Mouse (Mus musculus): Measurements from ENCODE around the gene Prune1. TPM values are rescaled to one million over a fixed set of nuclear protein-coding genes. Genes with fewer than 3 reads are reported as not detected.

Gene Prune1
- polyA plus RNA-seq, 1 experiment = 24.2 TPM

DNA sequence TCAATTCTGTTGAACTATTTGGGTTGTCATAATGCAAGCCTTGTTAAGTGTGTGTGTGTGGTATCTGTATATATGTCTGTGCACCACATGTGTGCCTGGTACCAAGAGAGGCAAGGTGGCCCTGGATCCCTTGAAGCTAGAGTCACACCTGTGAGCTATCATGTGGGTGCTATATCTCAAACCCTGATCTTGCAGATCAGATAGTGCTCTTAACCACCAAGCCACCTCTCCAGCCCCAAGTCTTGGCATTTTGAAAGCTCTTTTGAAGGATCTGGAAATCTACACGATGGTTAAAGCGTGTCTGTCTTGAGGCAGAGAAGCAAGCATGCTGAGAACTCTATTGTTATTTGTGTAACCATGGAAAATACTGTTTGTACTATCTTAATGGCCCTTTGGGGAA is 71.3 kb downstream of the Prune1 start:
- no peak overlapping the region for H3K4me3 ChIP-seq (replicated peaks; ENCODE audit: extremely low read depth, low read depth, low read length)
- no peak for DNase-seq
- no peak for TF ChIP-seq CTCF (IDR thresholded peaks at IDR 0.05; ENCODE audit: insufficient read depth, low read length)
- TF ChIP-seq POLR2A (IDR thresholded peaks at IDR 0.05; ENCODE audit: borderline replicate concordance, extremely low read depth, low read depth, low read length) = no peak
- no peaks in the 10 kb centered on the region for H3K4me1 ChIP-seq (ENCODE audit: control insufficient read depth, insufficient read depth, low read length)
- 57% methylated on average over 2 of the region's 2 CpGs for WGBS

DNA sequence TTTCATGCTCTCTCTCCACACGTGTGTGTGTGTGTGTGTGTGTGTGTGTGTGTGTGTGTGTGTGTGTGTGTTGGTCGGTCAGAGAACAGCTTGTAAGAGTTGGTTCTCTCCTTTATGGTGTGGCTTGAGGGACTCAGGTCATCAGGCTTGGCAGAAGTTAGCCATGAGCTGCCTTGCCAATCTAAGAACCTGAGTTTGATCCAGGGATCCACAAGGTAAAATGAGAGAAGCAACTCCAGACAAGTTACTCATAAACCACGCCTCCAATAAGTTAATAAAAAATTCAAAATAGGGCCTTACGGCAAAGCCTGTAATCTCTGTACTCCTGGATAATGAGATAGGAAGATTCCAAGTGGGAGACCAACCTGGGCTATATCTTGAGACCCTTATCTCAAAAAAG is 73.6 kb downstream of the Prune1 start:
- Histone ChIP-seq H3K4me1 (ENCODE audit: control insufficient read depth, insufficient read depth, low read length) (no peaks in the 10 kb centered on the region), H3K4me3 (replicated peaks; ENCODE audit: extremely low read depth, low read depth, low read length) (no peak overlapping the region)
- DNase-seq = no peak
- TF ChIP-seq POLR2A (IDR thresholded peaks at IDR 0.05; ENCODE audit: borderline replicate concordance, extremely low read depth, low read depth, low read length) (no peak), CTCF (IDR thresholded peaks at IDR 0.05; ENCODE audit: insufficient read depth, low read length) (no peak)
- 88% methylated on average over 4 of the region's 4 CpGs for WGBS

DNA sequence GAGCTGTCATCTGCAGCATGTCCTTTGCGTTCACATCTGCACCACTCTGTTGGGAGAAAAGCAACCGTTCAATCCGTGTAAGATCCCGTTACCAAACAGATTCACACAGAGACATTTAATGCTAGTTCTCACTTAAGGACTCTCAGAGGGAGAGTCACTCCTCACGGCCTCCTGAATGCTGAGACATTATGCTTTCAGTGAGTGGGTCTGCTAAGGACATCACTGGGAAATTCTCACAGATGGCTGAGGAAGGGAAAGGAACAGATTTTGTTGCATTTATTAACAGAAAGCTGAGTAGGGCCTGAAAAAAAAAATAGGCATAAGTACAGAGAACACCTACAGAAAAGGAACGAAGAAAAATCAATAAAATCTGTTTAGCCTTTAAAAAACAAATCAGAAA is 78.0 kb downstream of the Prune1 start:
- TF ChIP-seq CTCF (IDR thresholded peaks at IDR 0.05; ENCODE audit: insufficient read depth, low read length) (no peak), POLR2A (IDR thresholded peaks at IDR 0.05; ENCODE audit: borderline replicate concordance, extremely low read depth, low read depth, low read length) (no peak)
- Histone ChIP-seq H3K4me1 (ENCODE audit: control insufficient read depth, insufficient read depth, low read length) (no peaks in the 10 kb centered on the region), H3K4me3 (replicated peaks; ENCODE audit: extremely low read depth, low read depth, low read length) (no peak overlapping the region)
- WGBS = 92% methylated on average over 6 of the region's 6 CpGs
- DNase-seq = no peak

Other genes with a start within 250 kb of the Prune1 start
- gene Psmd4, start 239.5 kb downstream of the Prune1 start, polyA plus RNA-seq (2012; rRNA removed) = 97.3 and 127 TPM in 2 replicates
- gene Pip5k1a, start 175.1 kb downstream of the Prune1 start, polyA plus RNA-seq (2012; rRNA removed) = 14.6 and 20.4 TPM in 2 replicates
- gene Vps72, start 171.1 kb downstream of the Prune1 start, polyA plus RNA-seq (2012; rRNA removed) = 55.3 and 62.2 TPM in 2 replicates
- 1.5 and 3.5 TPM in 2 replicates for gene Tmod4, start 157.6 kb downstream of the Prune1 start, polyA plus RNA-seq (2012; rRNA removed)
- 30.1 and 43.7 TPM in 2 replicates for gene Scnm1, start 148.1 kb downstream of the Prune1 start, polyA plus RNA-seq (2012; rRNA removed)
- gene Lysmd1, start 148.0 kb downstream of the Prune1 start, polyA plus RNA-seq (2012; rRNA removed) = 4.5 and 7.8 TPM in 2 replicates
- 24.6 and 26.4 TPM in 2 replicates for gene Tnfaip8l2, start 139.7 kb downstream of the Prune1 start, polyA plus RNA-seq (2012; rRNA removed)
- gene Sema6c, start 121.6 kb downstream of the Prune1 start, polyA plus RNA-seq (2012; rRNA removed) = 10.7 and 11.8 TPM in 2 replicates
- 9.7 and 17.3 TPM in 2 replicates for gene Gabpb2, start 64.2 kb downstream of the Prune1 start, polyA plus RNA-seq (2012; rRNA removed)
- gene Cdc42se1, start 53.3 kb downstream of the Prune1 start, polyA plus RNA-seq (2012; rRNA removed) = 54.0 and 71.7 TPM in 2 replicates
- 6.5 and 12.3 TPM in 2 replicates for gene Mllt11, start 49.9 kb downstream of the Prune1 start, polyA plus RNA-seq (2012; rRNA removed)
- gene Gm128, start 40.5 kb downstream of the Prune1 start, polyA plus RNA-seq (2012; rRNA removed) = 0.98 and 1.1 TPM in 2 replicates
- gene Bnipl, start 30.9 kb downstream of the Prune1 start, polyA plus RNA-seq (2012; rRNA removed) = 4.2 and 13.3 TPM in 2 replicates
- 89.1 and 95.2 TPM in 2 replicates for gene Mindy1, start 731 bp downstream of the Prune1 start, polyA plus RNA-seq (2012; rRNA removed)
- gene Anxa9, start 25.1 kb upstream of the Prune1 start, polyA plus RNA-seq (2012; rRNA removed) = 4.7 and 16.7 TPM in 2 replicates
- 158 and 181 TPM in 2 replicates for gene Cers2, start 32.7 kb upstream of the Prune1 start, polyA plus RNA-seq (2012; rRNA removed)
- gene Setdb1, start 75.1 kb upstream of the Prune1 start, polyA plus RNA-seq (2012; rRNA removed) = 10.7 and 14.7 TPM in 2 replicates
- 0.30 TPM in 1 of 2 replicates, not detected in the other for gene 4930558C23Rik, start 120.8 kb upstream of the Prune1 start, polyA plus RNA-seq (2012; rRNA removed)
- gene Arnt, start 152.3 kb upstream of the Prune1 start, polyA plus RNA-seq (2012; rRNA removed) = 35.5 and 38.1 TPM in 2 replicates
- gene Ctsk, start 217.2 kb upstream of the Prune1 start, polyA plus RNA-seq (2012; rRNA removed) = 6.7 and 13.0 TPM in 2 replicates
- gene Ctss, start 244.7 kb upstream of the Prune1 start, polyA plus RNA-seq (2012; rRNA removed) = 47.8 and 82.1 TPM in 2 replicates

Data from lung, adult 2 months (tissue).